Mouse (Mus musculus) spleen, adult 2 months (tissue): ENCODE results near the gene Sod1.

Experiments
- CTCF ChIP-seq: fragments of 200-500 bp; IDR thresholded peaks from 2 replicates; pipeline ENCODE4 v1.5.1; 2011; ENCODE audit warnings: mild to moderate bottlenecking, inconsistent platforms; ENCODE audit not compliant: insufficient read depth, insufficient read length, insufficient replicate concordance; ENCODE audit errors: extremely low read depth
- POLR2A ChIP-seq: fragments of 200-500 bp; IDR thresholded peaks from 2 replicates; pipeline ENCODE4 v1.6.1; 2011; ENCODE audit warnings: low read depth, low read length, inconsistent platforms

DNA sequence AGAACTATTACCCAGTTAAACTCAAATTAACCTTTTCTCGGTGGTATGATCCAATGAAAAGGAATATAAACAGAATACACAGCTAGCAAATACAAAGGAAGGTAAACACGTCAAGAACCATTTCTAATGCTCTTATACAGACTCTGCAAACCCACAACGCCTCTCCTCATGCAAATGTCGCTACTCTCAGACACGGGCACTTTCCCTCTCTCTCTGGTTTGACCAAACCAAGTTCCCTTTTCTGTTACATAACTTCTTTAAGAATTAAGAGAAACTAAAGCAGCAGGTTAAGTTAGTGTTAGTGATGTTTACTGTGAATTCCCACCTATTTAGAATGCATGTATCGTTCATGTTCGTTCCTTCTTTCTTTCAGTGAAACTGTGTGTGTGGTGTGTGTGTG is 38.4 kb downstream of the Sod1 start:
- TF ChIP-seq CTCF (no peak), POLR2A (no peak)
